16 mouse cellular contexts compared by ENCODE assay signal in the genomic region with DNA sequence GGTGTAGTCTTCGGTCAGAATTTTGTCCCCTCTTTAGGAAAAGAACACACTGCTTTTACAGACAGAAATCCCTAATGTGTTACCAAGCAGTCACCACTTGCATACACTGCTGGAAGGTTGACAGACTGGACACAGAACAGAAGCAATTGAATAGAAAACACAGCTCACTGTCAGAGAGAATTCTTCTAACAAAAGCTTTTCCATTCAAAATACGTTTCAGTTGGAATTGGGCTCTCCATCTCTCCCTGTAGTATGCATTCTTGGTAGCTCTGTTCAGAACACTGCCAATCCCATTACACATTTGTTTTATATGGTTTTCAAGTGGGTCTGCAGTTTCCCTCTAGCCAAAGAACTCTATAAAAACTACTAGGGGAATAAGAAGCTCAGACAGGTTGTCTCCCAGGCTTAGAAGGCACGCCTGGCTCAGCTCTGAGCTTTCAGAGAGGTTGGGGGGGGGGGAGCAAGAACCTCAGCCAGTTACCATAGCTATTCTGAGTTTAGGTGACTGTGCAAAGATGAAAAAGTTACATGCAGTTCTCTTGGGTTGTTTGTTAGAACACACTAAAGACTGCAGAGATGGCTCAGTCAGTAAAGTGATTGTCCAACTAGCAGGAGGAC. TPM values are rescaled to one million over a fixed set of nuclear protein-coding genes. Genes with fewer than 3 reads are reported as not detected.
DNase-seq lines count a peak whose midpoint lies in the region; ATAC-seq and TF ChIP-seq lines count a peak whose summit lies in the region.
"Had no signal": no experiment of that assay in that cellular context is flagged by ENCODE, and none has a peak within 500 bp of the region (broad histone marks: within the 10 kb centered on the region; RNA-seq: fewer than 3 reads in every experiment).

No protein-coding gene starts in this region.

- no peak overlapping the region for H3K4me2 ChIP-seq in hindbrain, postnatal 0 days (ENCODE audit: low read depth, low read length)
- no peak overlapping the region for H3K4me2 ChIP-seq in limb, embryonic 14.5 days (replicated peaks; ENCODE audit: low read depth, low read length, severe bottlenecking)
- H3K4me2 ChIP-seq in neural tube, embryonic 15.5 days, result no peak overlapping the region
- H3K4me2 ChIP-seq: embryonic facial prominence, embryonic 12.5 days; liver, embryonic 12.5 days; lung, embryonic 15.5 days had no signal

- no peak for TF ChIP-seq POLR2A in brain, embryonic 14.5 days (IDR thresholded peaks at IDR 0.05; ENCODE audit: borderline replicate concordance, extremely low read depth, insufficient read depth, insufficient read length, poor library complexity, severe bottlenecking)
- no peak for TF ChIP-seq POLR2A in limb, embryonic 14.5 days (IDR thresholded peaks at IDR 0.05; ENCODE audit: borderline replicate concordance, extremely low read depth, insufficient read depth, insufficient read length)

- 47% methylated on average over 3 of the region's 3 CpGs for WGBS in hindbrain, postnatal 0 days
- WGBS in hindbrain, embryonic 10.5 days, result 69% methylated on average over 3 of the region's 3 CpGs
- WGBS in limb, embryonic 14.5 days, result 44% methylated on average over 3 of the region's 3 CpGs
- 55% methylated on average over 3 of the region's 3 CpGs for WGBS in neural tube, embryonic 15.5 days

- no peak for TF ChIP-seq CTCF in gastrocnemius, adult 2 months (IDR thresholded peaks at IDR 0.05)
- TF ChIP-seq CTCF in hindbrain, postnatal 0 days (IDR thresholded peaks at IDR 0.05; ENCODE audit: low read depth), result no peak
- TF ChIP-seq CTCF in brain, embryonic 14.5 days (IDR thresholded peaks at IDR 0.05; ENCODE audit: borderline replicate concordance, extremely low read depth, insufficient read depth, insufficient read length), result no peak

- no peak for ATAC-seq in hindbrain, postnatal 0 days
- ATAC-seq in limb, embryonic 14.5 days (ENCODE audit: low FRiP score, low read depth), result peak; percentile 70
- no peak; the same call in 1 of the 2 replicates for ATAC-seq in neural tube, embryonic 15.5 days (ENCODE audit: low FRiP score)
- ATAC-seq: liver, embryonic 12.5 days; Patski had no signal

- H3K9ac ChIP-seq in hindbrain, postnatal 0 days (replicated peaks; ENCODE audit: low read length), result no peak overlapping the region
- H3K9ac ChIP-seq in limb, embryonic 14.5 days (ENCODE audit: low read depth, low read length, severe bottlenecking), result no peak overlapping the region
- H3K9ac ChIP-seq in neural tube, embryonic 15.5 days (replicated peaks), result no peak overlapping the region
- H3K9ac ChIP-seq: embryonic facial prominence, embryonic 12.5 days; liver, embryonic 12.5 days; lung, embryonic 15.5 days had no signal

- H3K9me3 ChIP-seq in hindbrain, postnatal 0 days (ENCODE audit: low read length), result no peaks in the 10 kb centered on the region
- H3K9me3 ChIP-seq in hindbrain, embryonic 10.5 days, result no peaks in the 10 kb centered on the region
- H3K9me3 ChIP-seq in limb, embryonic 14.5 days (ENCODE audit: control insufficient read depth, low read length), result no peaks in the 10 kb centered on the region
- H3K9me3 ChIP-seq in neural tube, embryonic 15.5 days (replicated peaks), result no peaks in the 10 kb centered on the region
- H3K9me3 ChIP-seq: embryonic facial prominence, embryonic 12.5 days; liver, embryonic 12.5 days; lung, embryonic 15.5 days had no signal

- no peaks in the 10 kb centered on the region for H3K27me3 ChIP-seq in hindbrain, postnatal 0 days (ENCODE audit: insufficient read depth, low read length)
- H3K27me3 ChIP-seq in hindbrain, embryonic 10.5 days (ENCODE audit: insufficient read depth, poor library complexity, severe bottlenecking), result no peaks in the 10 kb centered on the region
- no peaks in the 10 kb centered on the region for H3K27me3 ChIP-seq in limb, embryonic 14.5 days (ENCODE audit: control insufficient read depth, insufficient read depth, low read length)
- H3K27me3 ChIP-seq in neural tube, embryonic 15.5 days (replicated peaks), result no peaks in the 10 kb centered on the region
- H3K27me3 ChIP-seq: embryonic facial prominence, embryonic 12.5 days; liver, embryonic 12.5 days; lung, embryonic 15.5 days; Patski had no signal

- H3K4me3 ChIP-seq in gastrocnemius, adult 2 months, result no peak overlapping the region
- H3K4me3 ChIP-seq in hindbrain, postnatal 0 days (ENCODE audit: low read length), result no peak overlapping the region
- H3K4me3 ChIP-seq in hindbrain, embryonic 10.5 days, result no peak overlapping the region
- H3K4me3 ChIP-seq in limb, embryonic 14.5 days (replicated peaks; ENCODE audit: low read length), result no peak overlapping the region
- no peak overlapping the region for H3K4me3 ChIP-seq in neural tube, embryonic 15.5 days (replicated peaks)
- H3K4me3 ChIP-seq: embryonic facial prominence, embryonic 12.5 days; liver, embryonic 12.5 days; lung, embryonic 15.5 days had no signal

- DNase-seq in gastrocnemius, adult 2 months, result no peak
- DNase-seq in gastrocnemius, postnatal 25 days, result no peak
- peak; percentile 28 for DNase-seq in hindbrain, postnatal 0 days (ENCODE audit: low spot score)
- no peak for DNase-seq in hindbrain, embryonic 10.5 days (ENCODE audit: low spot score)
- peak; percentile 71 for DNase-seq in brain, embryonic 14.5 days (ENCODE audit: low read depth)
- DNase-seq in limb, embryonic 14.5 days (ENCODE audit: low spot score), result peak; percentile 63
- DNase-seq: adrenal gland, adult 8-10 months; cerebellum, adult 9-11 months; kidney, adult 2 months; kidney, postnatal 10 days; lung, postnatal 4 days had no signal

- H3K36me3 ChIP-seq in hindbrain, postnatal 0 days (ENCODE audit: insufficient read depth, low read length), result no peaks in the 10 kb centered on the region
- no peaks in the 10 kb centered on the region for H3K36me3 ChIP-seq in hindbrain, embryonic 10.5 days
- H3K36me3 ChIP-seq in limb, embryonic 14.5 days (ENCODE audit: control insufficient read depth, insufficient read depth, low read length), result no peaks in the 10 kb centered on the region
- no peaks in the 10 kb centered on the region for H3K36me3 ChIP-seq in neural tube, embryonic 15.5 days
- H3K36me3 ChIP-seq: embryonic facial prominence, embryonic 12.5 days; liver, embryonic 12.5 days; lung, embryonic 15.5 days had no signal

- H3K4me1 ChIP-seq in hindbrain, postnatal 0 days (ENCODE audit: insufficient read depth, low read length), result no peaks in the 10 kb centered on the region
- no peaks in the 10 kb centered on the region; the same call in 1 of the 2 replicates for H3K4me1 ChIP-seq in hindbrain, embryonic 10.5 days (replicated peaks)
- peaks cover 9% of the 10 kb centered on the region for H3K4me1 ChIP-seq in limb, embryonic 14.5 days (ENCODE audit: control insufficient read depth, insufficient read depth, low read length)
- no peaks in the 10 kb centered on the region for H3K4me1 ChIP-seq in neural tube, embryonic 15.5 days
- H3K4me1 ChIP-seq: embryonic facial prominence, embryonic 12.5 days; liver, embryonic 12.5 days had no signal

- H3K27ac ChIP-seq in gastrocnemius, adult 2 months, result peak overlapping the region; percentile 35
- no peak overlapping the region for H3K27ac ChIP-seq in hindbrain, postnatal 0 days
- no peak overlapping the region for H3K27ac ChIP-seq in hindbrain, embryonic 10.5 days
- H3K27ac ChIP-seq in limb, embryonic 14.5 days (replicated peaks; ENCODE audit: low read depth, low read length), result no peak overlapping the region
- no peak overlapping the region for H3K27ac ChIP-seq in neural tube, embryonic 15.5 days (replicated peaks)
- H3K27ac ChIP-seq: embryonic facial prominence, embryonic 12.5 days; liver, embryonic 12.5 days; lung, embryonic 15.5 days had no signal

- intact Hi-C loops in gastrocnemius, adult 2 months (cut with DNase I), result no loop called here

RNA-seq across cellular contexts. Expression of gene Nckap5, which starts 23.5 kb away (rescaled TPM):
- 1 to 10 TPM in 1 of 2 experiments, under 1 TPM in 1; 0.82 to 1.6 TPM for total RNA-seq in gastrocnemius, adult 2 months (2021)
- 1 to 10 TPM in 1 of 2 experiments, under 1 TPM in 1; 0.56 to 1.3 TPM for total RNA-seq in gastrocnemius, postnatal 25 days (2021)
- total RNA-seq in hindbrain, postnatal 0 days (2014; rRNA removed), result 10.2 and 13.3 TPM in 2 replicates
- polyA plus RNA-seq in hindbrain, postnatal 0 days (2015; fragmentation: Nextera tagmentation; extraction: Ambion mirVana), result 6.6 TPM in 2 replicates
- 20.8 and 28.9 TPM in 2 replicates for polyA plus RNA-seq in hindbrain, embryonic 10.5 days (2016; fragmentation: Nextera tagmentation; extraction: Ambion mirVana)
- polyA plus RNA-seq in brain, embryonic 14.5 days (2012; rRNA removed), result 11.7 and 13.9 TPM in 2 replicates
- polyA plus RNA-seq in limb, embryonic 14.5 days (2012; rRNA removed), result 6.3 and 6.8 TPM in 2 replicates
- 14.9 and 15.7 TPM in 2 replicates for polyA plus RNA-seq in limb, embryonic 14.5 days (2014; fragmentation: Nextera tagmentation; extraction: Ambion mirVana)
- 11.4 and 11.5 TPM in 2 replicates for polyA plus RNA-seq in neural tube, embryonic 15.5 days (2015; fragmentation: Nextera tagmentation; extraction: Ambion mirVana)

Comparison
In these comparisons a context has a peak if more than half of its experiments do, and no peak if none do; other contexts are left out.
1. DNase-seq: peak in hindbrain, postnatal 0 days (single experiment), brain, embryonic 14.5 days (single experiment) and limb, embryonic 14.5 days (single experiment); none in gastrocnemius, adult 2 months (single experiment), gastrocnemius, postnatal 25 days (single experiment) and hindbrain, embryonic 10.5 days (single experiment).